Mouse (Mus musculus) T-cell, adult 66 days (primary cell): ENCODE measurements around the gene Mapk10. TPM values are rescaled to one million over a fixed set of nuclear protein-coding genes. Genes with fewer than 3 reads are reported as not detected.

Source experiments
- total RNA-seq, 2 experiments: library from RNA; stranded (reverse); gene quantifications; 3 replicates in 1 of 2; 4 replicates in 1 of 2; pipeline ENCODE4 v1.2.4; 2023

The Mapk10 gene
- under 1 TPM in 1 of 2 experiments, not detected in 1; 0.71 TPM for total RNA-seq

GRCm38 (mm10) chr5:103211101-103211848 lies at the start of gene Mapk10:
Gene Mapk10, minus strand, starts transcription at chr5:103211334.

Other genes with a start within 250 kb of the Mapk10 start
- gene Ptpn13, start 213.9 kb upstream of the Mapk10 start, total RNA-seq, result 10 to 100 TPM in 1 of 2 experiments, 1 to 10 TPM in 1; 9.7 to 10.4 TPM